In the genomic region with DNA sequence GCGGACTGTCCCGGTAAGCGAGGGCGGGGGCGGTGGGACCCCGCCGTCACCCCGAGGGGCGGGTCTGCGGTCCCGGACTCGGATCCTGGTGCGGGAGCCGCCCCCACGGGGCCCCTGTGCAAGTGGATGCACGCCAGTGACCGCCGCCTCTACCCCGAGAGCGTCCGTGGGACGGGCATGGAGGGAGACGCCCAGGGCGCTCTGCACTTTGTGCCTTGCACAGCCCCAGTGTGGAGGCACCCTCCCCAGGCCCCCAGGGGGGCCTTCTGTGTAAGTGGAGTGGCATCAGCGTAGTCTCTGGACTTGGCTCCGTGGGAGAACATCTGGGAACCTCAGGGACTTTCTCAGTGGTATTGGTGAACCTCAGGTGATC, we compare ENCODE assay signal across 8 mouse cellular contexts. TPM values are rescaled to one million over a fixed set of nuclear protein-coding genes. Genes with fewer than 3 reads are reported as not detected.
DNase-seq lines count a peak whose midpoint lies in the region; ATAC-seq and TF ChIP-seq lines count a peak whose summit lies in the region.
"Had no signal": no experiment of that assay in that cellular context is flagged by ENCODE, and none has a peak within 500 bp of the region (broad histone marks: within the 10 kb centered on the region; RNA-seq: fewer than 3 reads in every experiment).

No protein-coding gene starts in this region.

- H3K4me2 ChIP-seq in embryonic facial prominence, embryonic 12.5 days (replicated peaks): peak overlapping the region; percentile 88
- peak overlapping the region; percentile 92 for H3K4me2 ChIP-seq in lung, postnatal 0 days (replicated peaks; ENCODE audit: low read depth, low read length)

- H3K9ac ChIP-seq in embryonic facial prominence, embryonic 12.5 days: peak overlapping the region; percentile 76
- no peak overlapping the region; the same call in 1 of the 2 replicates for H3K9ac ChIP-seq in lung, postnatal 0 days (replicated peaks; ENCODE audit: low read depth)

- intact Hi-C loops in left cerebral cortex, postnatal 4 days (cut with DNase I): no loop called here
- intact Hi-C loops in left cerebral cortex, postnatal 25 days (cut with DNase I): loop anchor here (2.0 kb wide), 1 partner anchor 31 kb away; no protein-coding TSS in a partner anchor
- intact Hi-C loops in heart, postnatal 10 days (cut with DNase I): no loop called here
- intact Hi-C loops in gastrocnemius, postnatal 36 days (cut with DNase I): no loop called here

- TF ChIP-seq EP300 in lung, postnatal 0 days (IDR thresholded peaks at IDR 0.05): no peak

- WGBS in embryonic facial prominence, embryonic 12.5 days: 4% methylated on average over 26 of the region's 26 CpGs
- 3% methylated on average over 15 of the region's 26 CpGs for WGBS in lung, postnatal 0 days

- H3K9me3 ChIP-seq in embryonic facial prominence, embryonic 12.5 days: no peaks in the 10 kb centered on the region; the same call in 1 of the 2 replicates
- no peaks in the 10 kb centered on the region for H3K9me3 ChIP-seq in lung, postnatal 0 days (ENCODE audit: low read length)

- DNase-seq in left cerebral cortex, postnatal 4 days: peak; percentile 11
- no peak for DNase-seq in left cerebral cortex, postnatal 25 days (ENCODE audit: low spot score in 2 of 2)
- peak; percentile 17 to 35 for DNase-seq in heart, postnatal 10 days
- DNase-seq in lung, postnatal 0 days (ENCODE audit: low spot score): no peak
- no peak for DNase-seq in urinary bladder, postnatal 10 days (ENCODE audit: low spot score)
- no peak for DNase-seq in gastrocnemius, postnatal 36 days

- no peaks in the 10 kb centered on the region for H3K4me1 ChIP-seq in embryonic facial prominence, embryonic 12.5 days
- H3K4me1 ChIP-seq in lung, postnatal 0 days (ENCODE audit: insufficient read depth, low read depth, low read length): no peaks in the 10 kb centered on the region

- TF ChIP-seq CTCF in lung, postnatal 0 days (IDR thresholded peaks at IDR 0.05): no peak

- H3K4me3 ChIP-seq in embryonic facial prominence, embryonic 12.5 days: peak overlapping the region; percentile 55
- peak overlapping the region; percentile 51 for H3K4me3 ChIP-seq in lung, postnatal 0 days (ENCODE audit: low read depth, low read length)

- peaks cover 50% of the 10 kb centered on the region for H3K27me3 ChIP-seq in embryonic facial prominence, embryonic 12.5 days
- H3K27me3 ChIP-seq in lung, postnatal 0 days (replicated peaks; ENCODE audit: insufficient read depth, low read length): peaks cover 29% of the 10 kb centered on the region

- ATAC-seq in embryonic facial prominence, embryonic 12.5 days (ENCODE audit: insufficient number of reproducible peaks, insufficient read depth, low FRiP score, low TSS enrichment): peak; percentile 52; the same call in 1 of the 2 replicates
- no peak for ATAC-seq in lung, postnatal 0 days

- H3K27ac ChIP-seq in embryonic facial prominence, embryonic 12.5 days: no peak overlapping the region
- no peak overlapping the region for H3K27ac ChIP-seq in lung, postnatal 0 days (ENCODE audit: low read length)
- H3K27ac ChIP-seq: macrophage had no signal

- no peaks in the 10 kb centered on the region for H3K36me3 ChIP-seq in embryonic facial prominence, embryonic 12.5 days
- H3K36me3 ChIP-seq in lung, postnatal 0 days (ENCODE audit: insufficient read depth, low read length): no peaks in the 10 kb centered on the region

RNA-seq across cellular contexts. Expression of a gene that starts 0.9 kb away (rescaled TPM):
- 100 to 1,000 TPM; 156 to 162 TPM for total RNA-seq in left cerebral cortex, postnatal 4 days (2021)
- total RNA-seq in left cerebral cortex, postnatal 25 days (2021): 100 to 1,000 TPM; 337 to 354 TPM
- 2.4 and 2.5 TPM in 2 replicates for polyA plus RNA-seq in embryonic facial prominence, embryonic 12.5 days (2016; fragmentation: Nextera tagmentation; extraction: Ambion mirVana)
- total RNA-seq in heart, postnatal 10 days (2021): 1 to 10 TPM; 8.0 to 9.5 TPM
- polyA plus RNA-seq in lung, postnatal 0 days (2015; fragmentation: Nextera tagmentation; extraction: Ambion mirVana): 0.29 and 0.31 TPM in 2 replicates
- total RNA-seq in gastrocnemius, postnatal 36 days (2021): under 1 TPM; 0.15 to 0.97 TPM
- polyA plus RNA-seq: macrophage had no signal

RNA-seq across cellular contexts. Expression of a gene that starts 32.2 kb away (rescaled TPM):
- total RNA-seq in left cerebral cortex, postnatal 4 days (2021): 100 to 1,000 TPM; 152 to 156 TPM
- 100 to 1,000 TPM; 221 to 264 TPM for total RNA-seq in left cerebral cortex, postnatal 25 days (2021)
- polyA plus RNA-seq in embryonic facial prominence, embryonic 12.5 days (2016; fragmentation: Nextera tagmentation; extraction: Ambion mirVana): 8.0 and 10.4 TPM in 2 replicates
- total RNA-seq in heart, postnatal 10 days (2021): 10 to 100 TPM; 61.8 to 68.9 TPM
- 5.7 and 6.2 TPM in 2 replicates for polyA plus RNA-seq in lung, postnatal 0 days (2015; fragmentation: Nextera tagmentation; extraction: Ambion mirVana)
- 100 to 1,000 TPM; 191 to 213 TPM for total RNA-seq in gastrocnemius, postnatal 36 days (2021)

RNA-seq across cellular contexts. Expression of a gene that starts 43.4 kb away (rescaled TPM):
- total RNA-seq in left cerebral cortex, postnatal 4 days (2021): 1 to 10 TPM in 1 of 2 experiments, under 1 TPM in 1; 0.42 to 1.3 TPM
- 1 to 10 TPM; 2.0 to 2.4 TPM for total RNA-seq in left cerebral cortex, postnatal 25 days (2021)
- polyA plus RNA-seq in embryonic facial prominence, embryonic 12.5 days (2016; fragmentation: Nextera tagmentation; extraction: Ambion mirVana): 0.74 and 1.6 TPM in 2 replicates
- total RNA-seq in heart, postnatal 10 days (2021): 1 to 10 TPM; 2.7 to 2.9 TPM
- not detected in 2 replicates for polyA plus RNA-seq in lung, postnatal 0 days (2015; fragmentation: Nextera tagmentation; extraction: Ambion mirVana)
- under 1 TPM; 0.37 to 0.41 TPM for total RNA-seq in gastrocnemius, postnatal 36 days (2021)
- polyA plus RNA-seq: macrophage had no signal

RNA-seq across cellular contexts. Expression of a gene that starts 52.0 kb away (rescaled TPM):
- total RNA-seq in left cerebral cortex, postnatal 4 days (2021): not detected
- total RNA-seq in left cerebral cortex, postnatal 25 days (2021): not detected
- polyA plus RNA-seq in embryonic facial prominence, embryonic 12.5 days (2016; fragmentation: Nextera tagmentation; extraction: Ambion mirVana): 0.56 and 0.70 TPM in 2 replicates
- not detected for total RNA-seq in heart, postnatal 10 days (2021)
- polyA plus RNA-seq in lung, postnatal 0 days (2015; fragmentation: Nextera tagmentation; extraction: Ambion mirVana): 0.30 TPM in 1 of 2 replicates, not detected in the other
- not detected for total RNA-seq in gastrocnemius, postnatal 36 days (2021)

Comparison
In these comparisons a context has a peak if more than half of its experiments do, and no peak if none do; other contexts are left out.
1. DNase-seq: peak in left cerebral cortex, postnatal 4 days (single experiment) and heart, postnatal 10 days (2 of 2); none in left cerebral cortex, postnatal 25 days (0 of 2), lung, postnatal 0 days (single experiment), urinary bladder, postnatal 10 days (single experiment) and gastrocnemius, postnatal 36 days (0 of 2).
2. RNA of a gene that starts 0.9 kb away (total RNA-seq): 337 to 354 TPM in left cerebral cortex, postnatal 25 days and 156 to 162 TPM in left cerebral cortex, postnatal 4 days; 8.0 to 9.5 TPM in heart, postnatal 10 days and 0.15 to 0.97 TPM in gastrocnemius, postnatal 36 days; every median in the first group is over 10 times any median in the second.